Mouse (Mus musculus) urinary bladder, postnatal 25 days (tissue): ENCODE measurements around the gene Msi2.

Experiments
- DNase-seq: peaks from one replicate; pipeline ENCODE4 v3.0.0; 2022; ENCODE audit warnings: low spot score

The Msi2 gene

GRCm38 (mm10) chr11:88560634-88561033 lies 157.7 kb downstream of the Msi2 start:
- no peak for DNase-seq

GRCm38 (mm10) chr11:88559365-88559970 lies 158.8 kb downstream of the Msi2 start:
- no peak for DNase-seq

GRCm38 (mm10) chr11:88558731-88559130 lies 159.6 kb downstream of the Msi2 start:
- DNase-seq, result no peak

GRCm38 (mm10) chr11:88557828-88558580 lies 160.3 kb downstream of the Msi2 start:
- DNase-seq, result no peak

GRCm38 (mm10) chr11:88557116-88557768 lies 161.1 kb downstream of the Msi2 start:
- DNase-seq, result no peak

GRCm38 (mm10) chr11:88555902-88556549 lies 162.3 kb downstream of the Msi2 start:
- DNase-seq, result no peak

GRCm38 (mm10) chr11:88555232-88555818 lies 163.0 kb downstream of the Msi2 start:
- no peak for DNase-seq

GRCm38 (mm10) chr11:88553521-88554310 lies 164.6 kb downstream of the Msi2 start:
- no peak for DNase-seq

GRCm38 (mm10) chr11:88552987-88553386 lies 165.3 kb downstream of the Msi2 start:
- DNase-seq, result peak; percentile 63

GRCm38 (mm10) chr11:88552385-88552784 lies 165.9 kb downstream of the Msi2 start:
- DNase-seq, result no peak

- no peak for DNase-seq
These were observed 167.3 kb downstream of the Msi2 start for GRCm38 (mm10) chr11:88551034-88551433.

- DNase-seq, result no peak
These were observed 168.0 kb downstream of the Msi2 start for GRCm38 (mm10) chr11:88550083-88550907.

- DNase-seq, result no peak
These were observed 168.8 kb downstream of the Msi2 start for GRCm38 (mm10) chr11:88549529-88549900.

- no peak for DNase-seq
These were observed 169.3 kb downstream of the Msi2 start for GRCm38 (mm10) chr11:88548832-88549528.

- DNase-seq, result no peak
These were observed 169.9 kb downstream of the Msi2 start for GRCm38 (mm10) chr11:88548423-88548822.

- no peak for DNase-seq
These were observed 174.5 kb downstream of the Msi2 start for GRCm38 (mm10) chr11:88543771-88544170.

GRCm38 (mm10) chr11:88542817-88543216 lies 175.5 kb downstream of the Msi2 start:
- DNase-seq, result no peak

- no peak for DNase-seq
These were observed 176.4 kb downstream of the Msi2 start for GRCm38 (mm10) chr11:88541666-88542639.
